Mouse (Mus musculus) hindbrain, embryonic 16.5 days (tissue): ENCODE data around the gene Cldn12. TPM values are rescaled to one million over a fixed set of nuclear protein-coding genes. Genes with fewer than 3 reads are reported as not detected.

ENCODE experiments used
- ATAC-seq: fragments of 200-750 bp; cut with Nextera tagmentation; 2 replicates; pipeline ENCODE4 v1.8.0; 2017; ENCODE audit warnings: moderate TSS enrichment, moderate library complexity
- H3K27ac ChIP-seq: fragments of 300-500 bp; sonication (generic); 2 replicates; pipeline ENCODE4 v1.5.1; 2014; ENCODE audit warnings: low read depth, mild to moderate bottlenecking, control low read depth, low read length, moderate library complexity
- H3K27me3 ChIP-seq: fragments of 300-500 bp; sonication (generic); replicated peaks from 2 replicates; pipeline ENCODE4 v1.6.1; 2014; ENCODE audit warnings: low read length; ENCODE audit not compliant: control insufficient read depth, insufficient read depth
- H3K36me3 ChIP-seq: fragments of 300-500 bp; sonication (generic); 2 replicates; pipeline ENCODE4 v1.6.1; 2014; ENCODE audit warnings: mild to moderate bottlenecking, low read length, moderate library complexity, mixed read lengths; ENCODE audit not compliant: control insufficient read depth, insufficient read depth
- H3K4me1 ChIP-seq: fragments of 300-500 bp; sonication (generic); 2 replicates; pipeline ENCODE4 v1.6.1; 2014; ENCODE audit warnings: low read depth, low read length; ENCODE audit not compliant: control insufficient read depth, insufficient read depth
- H3K4me2 ChIP-seq: fragments of 300-500 bp; sonication (generic); 2 replicates; pipeline ENCODE4 v1.6.1; 2014; ENCODE audit warnings: mild to moderate bottlenecking, low read length, control low read depth, moderate library complexity
- H3K4me3 ChIP-seq: fragments of 300-500 bp; sonication (generic); 2 replicates; pipeline ENCODE4 v1.5.1; 2014; ENCODE audit warnings: mild to moderate bottlenecking, low read length, control low read depth, moderate library complexity
- H3K9ac ChIP-seq: fragments of 300-500 bp; sonication (generic); 2 replicates; pipeline ENCODE4 v1.6.1; 2014; ENCODE audit warnings: low read depth, mild to moderate bottlenecking, control low read depth, low read length, moderate library complexity
- H3K9me3 ChIP-seq: fragments of 300-500 bp; sonication (generic); 2 replicates; pipeline ENCODE4 v1.6.1; 2014; ENCODE audit warnings: mild to moderate bottlenecking, low read length, moderate library complexity; ENCODE audit not compliant: control insufficient read depth
- WGBS: fragments of 180-500 bp; shearing (Covaris S2); extraction: QIAGEN DNeasy Blood & Tissue Kit; methylation state at CpG from one replicate; pipeline ENCODE4 v1.1.7; 2014; 5-methylcytosine and 5-hydroxymethylcytosine counted together
- polyA plus RNA-seq: library from polyadenylated mRNA; unstranded; fragments of >200 nt; fragmentation: Nextera tagmentation; extraction: Ambion mirVana; gene quantifications from 2 replicates; pipeline ENCODE4 v1.2.1, GENCODE M21; 2015

Gene Cldn12
- 16.4 and 19.6 TPM in 2 replicates for polyA plus RNA-seq

GRCm38 (mm10) chr5:5514196-5515076 lies at the start of gene Cldn12:
TSS of gene Cldn12 (minus strand) at chr5:5514958.
- Histone ChIP-seq H3K4me3 (peak within 1 kb of the TSS; percentile 91), H3K27ac (peak within 1 kb of the TSS; percentile 94), H3K9me3 (no peaks in the 10 kb centered on the region), H3K4me2 (peak within 1 kb of the TSS; percentile 84), H3K36me3 (no peaks in the 10 kb centered on the region), H3K4me1 (no peaks in the 10 kb centered on the region), H3K9ac (peak within 1 kb of the TSS; percentile 83), H3K27me3 (no peaks in the 10 kb centered on the region)
- peak; percentile 96 for ATAC-seq
- under 1% methylated on average over 79 of the region's 79 CpGs for WGBS

GRCm38 (mm10) chr5:5562435-5562834 lies 47.7 kb upstream of the Cldn12 start:
- Histone ChIP-seq H3K9ac (no peak overlapping the region), H3K4me3 (no peak overlapping the region), H3K4me2 (no peak overlapping the region), H3K4me1 (peaks cover 11% of the 10 kb centered on the region), H3K36me3 (no peaks in the 10 kb centered on the region), H3K27me3 (no peaks in the 10 kb centered on the region), H3K9me3 (no peaks in the 10 kb centered on the region), H3K27ac (no peak overlapping the region)
- WGBS: 83% methylated on average over 3 of the region's 3 CpGs
- no peak for ATAC-seq

- H3K27me3 ChIP-seq: no peaks in the 10 kb centered on the region
- no peak overlapping the region for H3K9ac ChIP-seq
- H3K4me1 ChIP-seq: peaks cover 11% of the 10 kb centered on the region
- H3K4me3 ChIP-seq: no peak overlapping the region
- no peak overlapping the region for H3K4me2 ChIP-seq
- no peaks in the 10 kb centered on the region for H3K9me3 ChIP-seq
- H3K27ac ChIP-seq: no peak overlapping the region
- WGBS: 70% methylated on average over 4 of the region's 4 CpGs
- no peak for ATAC-seq
- no peaks in the 10 kb centered on the region for H3K36me3 ChIP-seq
Measured at GRCm38 (mm10) chr5:5561041-5561706, 46.4 kb upstream of the Cldn12 start.

DNA sequence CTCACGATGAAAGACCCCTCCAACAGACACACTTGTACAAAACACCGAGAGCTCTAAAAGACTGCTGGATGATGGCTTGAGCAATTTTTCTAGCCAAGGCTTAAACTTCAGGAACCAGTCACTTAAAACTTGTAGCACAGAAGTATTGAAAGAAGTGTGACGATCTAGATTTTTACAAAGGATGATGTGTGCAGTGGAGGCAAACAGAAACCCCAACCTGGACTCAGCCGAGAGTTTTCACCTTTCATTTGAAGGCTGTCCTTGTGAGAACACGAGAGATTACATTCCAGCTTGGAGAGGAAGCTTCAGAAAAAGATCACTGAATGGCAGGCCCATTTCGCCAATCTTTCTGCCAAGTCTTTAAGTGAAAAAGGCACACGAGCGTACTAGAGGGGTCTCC lies 45.0 kb upstream of the Cldn12 start:
- H3K4me3 ChIP-seq: peak overlapping the region; percentile 69
- H3K9ac ChIP-seq: peak overlapping the region; percentile 65
- WGBS: 40% methylated on average over 8 of the region's 8 CpGs
- H3K27me3 ChIP-seq: no peaks in the 10 kb centered on the region
- peaks cover 11% of the 10 kb centered on the region for H3K4me1 ChIP-seq
- no peaks in the 10 kb centered on the region for H3K9me3 ChIP-seq
- peak overlapping the region; percentile 49 for H3K27ac ChIP-seq
- no peak for ATAC-seq
- H3K36me3 ChIP-seq: peaks cover 3% of the 10 kb centered on the region; the same call in 1 of the 2 replicates
- peak overlapping the region; percentile 67 for H3K4me2 ChIP-seq

DNA sequence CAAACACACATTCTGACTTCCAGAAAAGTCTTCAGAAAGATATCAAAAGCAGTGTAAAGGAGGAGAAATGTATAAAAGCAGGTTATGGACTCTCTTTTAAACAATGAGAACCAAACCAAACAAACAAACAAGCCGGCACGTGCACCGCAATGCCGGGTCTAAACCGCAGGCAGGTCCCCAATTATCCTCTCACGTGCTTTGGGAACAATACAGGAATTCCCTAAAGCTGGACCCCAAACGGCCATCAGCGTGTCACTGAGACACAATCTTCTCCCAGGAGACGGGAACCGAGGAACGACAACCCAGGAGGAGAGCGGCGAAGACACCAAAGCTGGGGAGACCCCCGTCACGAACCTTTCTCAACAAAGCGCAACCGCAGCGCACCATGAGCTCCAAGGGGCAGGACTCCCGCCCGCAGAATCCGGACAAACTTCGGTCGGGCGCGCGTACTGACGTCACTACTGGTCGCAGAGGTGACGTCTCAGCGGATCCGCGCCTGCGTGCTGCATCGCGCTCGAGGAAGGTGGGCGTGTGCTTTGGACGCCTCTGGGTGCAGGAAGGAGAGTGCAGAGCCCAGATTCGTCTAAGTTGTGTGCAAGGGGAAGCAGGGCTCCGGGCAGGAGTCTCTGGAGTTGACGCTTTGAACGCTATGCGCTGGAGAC lies 44.5 kb upstream of the Cldn12 start, which contains the start of gene Gtpbp10:
Gene Gtpbp10 (minus strand): TSS at position 460 of the 662 bp plus-strand sequence.
- H3K36me3 ChIP-seq: peaks cover 9% of the 10 kb centered on the region; the same call in 1 of the 2 replicates
- H3K27ac ChIP-seq: peak within 1 kb of the TSS; percentile 66
- WGBS: under 1% methylated on average over 43 of the region's 43 CpGs
- peaks cover 11% of the 10 kb centered on the region for H3K4me1 ChIP-seq
- ATAC-seq: peak; percentile 100
- peak within 1 kb of the TSS; percentile 69 for H3K4me3 ChIP-seq
- H3K9ac ChIP-seq: peak within 1 kb of the TSS; percentile 77
- no peaks in the 10 kb centered on the region for H3K27me3 ChIP-seq
- H3K9me3 ChIP-seq: no peaks in the 10 kb centered on the region; the same call in 1 of the 2 replicates
- peak within 1 kb of the TSS; percentile 67 for H3K4me2 ChIP-seq

- no peak overlapping the region for H3K27ac ChIP-seq
- no peaks in the 10 kb centered on the region; the same call in 1 of the 2 replicates for H3K9me3 ChIP-seq
- no peak overlapping the region for H3K4me3 ChIP-seq
- H3K36me3 ChIP-seq: peaks cover 25% of the 10 kb centered on the region
- no peak overlapping the region for H3K9ac ChIP-seq
- no peak overlapping the region for H3K4me2 ChIP-seq
- 100% methylated on average over 1 of the region's 1 CpGs for WGBS
- H3K27me3 ChIP-seq: no peaks in the 10 kb centered on the region
- H3K4me1 ChIP-seq: no peaks in the 10 kb centered on the region
- no peak for ATAC-seq
Measured at GRCm38 (mm10) chr5:5551110-5551509, 36.4 kb upstream of the Cldn12 start.

DNA sequence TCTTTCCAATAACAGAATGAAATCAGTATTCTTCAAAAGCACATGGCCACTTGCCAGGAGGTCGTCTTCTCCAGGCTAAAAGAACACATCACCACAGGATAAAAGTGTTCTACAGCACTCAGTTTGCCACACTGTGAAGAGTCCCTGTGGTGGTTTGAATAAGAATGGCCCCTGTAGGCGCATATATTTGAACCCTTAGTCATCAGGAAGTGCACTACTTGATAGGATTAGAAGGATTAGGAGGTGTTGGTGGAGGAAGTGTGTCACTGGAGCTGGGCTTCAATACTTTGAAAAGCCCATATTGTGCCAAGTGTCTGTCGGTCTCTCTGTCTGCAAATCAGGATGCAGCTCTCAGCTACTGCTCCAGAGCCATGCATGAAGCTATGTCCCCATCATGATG lies 25.6 kb upstream of the Cldn12 start:
- WGBS: 63% methylated on average over 3 of the region's 3 CpGs
- Histone ChIP-seq H3K9ac (no peak overlapping the region), H3K36me3 (peaks cover 19% of the 10 kb centered on the region), H3K9me3 (no peaks in the 10 kb centered on the region), H3K4me2 (no peak overlapping the region), H3K4me3 (no peak overlapping the region), H3K27ac (no peak overlapping the region), H3K4me1 (no peaks in the 10 kb centered on the region), H3K27me3 (no peaks in the 10 kb centered on the region)
- no peak for ATAC-seq

DNA sequence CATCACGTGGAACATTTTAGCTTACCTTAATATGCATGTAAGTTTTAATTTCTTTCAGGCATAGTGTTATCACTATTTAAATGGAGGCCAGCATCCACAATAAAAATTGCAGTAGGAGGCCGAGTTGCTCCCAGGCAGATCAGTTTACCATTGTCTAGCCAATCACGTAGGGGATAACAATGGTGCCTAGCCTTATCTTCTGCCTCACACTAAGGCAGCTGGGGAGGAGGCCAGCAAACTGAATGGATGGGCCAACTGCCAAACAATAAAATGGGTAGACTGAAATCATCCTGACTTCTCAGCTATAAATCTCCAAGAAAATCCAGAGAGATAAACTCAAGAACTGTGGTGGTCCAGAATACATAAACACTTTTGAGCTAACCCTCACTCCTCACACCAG lies 25.0 kb upstream of the Cldn12 start:
- no peak overlapping the region for H3K4me2 ChIP-seq
- no peaks in the 10 kb centered on the region for H3K9me3 ChIP-seq
- H3K27me3 ChIP-seq: no peaks in the 10 kb centered on the region
- H3K9ac ChIP-seq: no peak overlapping the region
- H3K36me3 ChIP-seq: peaks cover 18% of the 10 kb centered on the region
- 77% methylated on average over 3 of the region's 3 CpGs for WGBS
- H3K27ac ChIP-seq: no peak overlapping the region
- H3K4me1 ChIP-seq: no peaks in the 10 kb centered on the region
- no peak overlapping the region for H3K4me3 ChIP-seq
- ATAC-seq: no peak

DNA sequence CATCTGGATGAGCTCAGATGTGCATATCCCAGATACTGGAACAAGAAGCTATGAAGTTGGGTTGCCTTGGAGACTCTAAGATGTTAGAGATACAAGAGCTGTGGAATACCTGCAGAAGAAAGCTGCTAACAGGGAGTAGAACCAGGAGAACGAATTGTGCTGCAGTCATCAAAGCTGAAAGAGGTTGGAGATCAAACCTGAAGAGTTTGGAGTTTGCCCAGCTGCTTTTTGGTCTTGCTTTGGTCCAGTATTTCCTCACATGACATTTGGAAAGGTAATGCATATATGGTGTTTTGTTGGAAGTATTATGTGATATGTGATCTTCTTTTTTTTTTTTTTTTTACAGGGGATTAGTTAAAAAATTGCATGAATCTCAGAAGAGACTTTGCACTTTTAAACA lies 21.4 kb upstream of the Cldn12 start:
- Histone ChIP-seq H3K27me3 (no peaks in the 10 kb centered on the region), H3K27ac (no peak overlapping the region), H3K4me3 (no peak overlapping the region), H3K9ac (no peak overlapping the region), H3K4me1 (no peaks in the 10 kb centered on the region), H3K36me3 (peaks cover 6% of the 10 kb centered on the region), H3K4me2 (no peak overlapping the region), H3K9me3 (no peaks in the 10 kb centered on the region)
- no peak for ATAC-seq
- WGBS: 92% methylated on average over 1 of the region's 1 CpGs
